Mouse (Mus musculus) hindbrain, embryonic 12.5 days (tissue): ENCODE data around the gene Sergef. TPM values are rescaled to one million over a fixed set of nuclear protein-coding genes. Genes with fewer than 3 reads are reported as not detected.

Experiments used
- ATAC-seq: fragments of 200-750 bp; cut with Nextera tagmentation; 2 replicates; pipeline ENCODE4 v1.8.0; 2017; ENCODE audit warnings: moderate TSS enrichment; ENCODE audit not compliant: low FRiP score
- H3K27ac ChIP-seq: fragments of 300-500 bp; sonication (generic); 2 replicates; pipeline ENCODE4 v1.5.1; 2016; ENCODE audit warnings: mild to moderate bottlenecking
- H3K27me3 ChIP-seq: fragments of 300-500 bp; sonication (generic); 2 replicates; pipeline ENCODE4 v1.6.1; 2016; ENCODE audit warnings: mild to moderate bottlenecking
- H3K36me3 ChIP-seq: fragments of 300-500 bp; sonication (generic); 2 replicates; pipeline ENCODE4 v1.6.1; 2016; ENCODE audit warnings: mild to moderate bottlenecking
- H3K4me1 ChIP-seq: fragments of 300-500 bp; sonication (generic); 2 replicates; pipeline ENCODE4 v1.6.1; 2016
- H3K4me2 ChIP-seq: fragments of 300-500 bp; sonication (generic); replicated peaks from 2 replicates; pipeline ENCODE4 v1.6.1; 2016; ENCODE audit warnings: mild to moderate bottlenecking
- H3K4me3 ChIP-seq: fragments of 300-500 bp; sonication (generic); 2 replicates; pipeline ENCODE4 v1.5.1; 2016; ENCODE audit warnings: mild to moderate bottlenecking
- H3K9ac ChIP-seq: fragments of 300-500 bp; sonication (generic); 2 replicates; pipeline ENCODE4 v1.6.1; 2016; ENCODE audit warnings: mild to moderate bottlenecking, moderate library complexity
- H3K9me3 ChIP-seq: fragments of 300-500 bp; sonication (generic); replicated peaks from 2 replicates; pipeline ENCODE4 v1.6.1; 2016; ENCODE audit warnings: mild to moderate bottlenecking
- WGBS: fragments of 180-500 bp; shearing (Covaris S2); methylation state at CpG from one replicate; pipeline ENCODE4 v1.1.7; 2016; 5-methylcytosine and 5-hydroxymethylcytosine counted together
- polyA plus RNA-seq: library from polyadenylated mRNA; unstranded; fragments of >200 nt; fragmentation: Nextera tagmentation; extraction: Ambion mirVana; gene quantifications from 2 replicates; pipeline ENCODE4 v1.2.1, GENCODE M21; 2016

The Sergef gene
- polyA plus RNA-seq, 1 experiment from 2014 or later = 18.9 TPM

DNA sequence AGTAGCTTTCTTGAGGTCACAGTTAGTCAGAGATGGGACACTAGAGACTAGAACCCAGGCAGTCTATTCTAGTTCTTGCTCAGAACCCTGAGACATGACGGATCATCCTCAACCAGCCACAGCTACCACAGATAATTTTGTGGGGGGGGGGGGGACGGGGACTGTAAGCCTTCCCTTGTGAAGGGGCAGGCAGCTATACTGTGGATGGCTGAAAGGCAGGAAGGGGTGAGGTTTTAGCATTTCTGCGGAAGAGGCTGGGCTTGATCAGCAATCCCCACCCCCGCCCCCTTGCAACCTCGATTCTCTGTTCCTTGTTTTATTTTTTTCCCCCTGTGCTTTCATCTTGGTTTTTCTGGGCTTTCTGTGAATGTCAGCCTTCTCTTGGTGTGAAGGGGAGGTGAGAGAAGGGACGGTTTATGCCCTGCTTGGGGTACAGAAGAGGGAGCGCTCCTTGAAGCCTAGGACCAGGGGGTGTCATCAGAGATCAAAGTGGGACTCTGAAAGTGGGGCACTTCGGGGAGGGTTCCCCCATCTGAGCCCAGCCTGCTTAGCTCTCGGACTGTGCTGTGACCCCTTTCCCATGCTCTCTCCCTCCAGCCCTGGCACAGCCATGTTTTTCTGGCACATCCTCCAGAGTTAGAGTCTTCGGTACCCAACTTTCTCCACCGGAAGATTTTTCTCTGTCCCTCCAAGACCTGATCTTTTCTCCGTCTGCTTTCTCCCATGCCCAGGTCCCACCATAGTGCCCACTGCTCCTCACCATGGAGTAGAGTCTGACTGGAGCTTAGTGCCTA is 245.7 kb downstream of the Sergef start:
- H3K36me3 ChIP-seq = no peaks in the 10 kb centered on the region
- no peak overlapping the region for H3K27ac ChIP-seq
- peaks cover 25% of the 10 kb centered on the region for H3K4me1 ChIP-seq
- H3K4me3 ChIP-seq = no peak overlapping the region
- H3K27me3 ChIP-seq = peaks cover 55% of the 10 kb centered on the region
- no peaks in the 10 kb centered on the region; the same call in 1 of the 2 replicates for H3K9me3 ChIP-seq
- H3K9ac ChIP-seq = no peak overlapping the region
- no peak overlapping the region for H3K4me2 ChIP-seq
- ATAC-seq = no peak
- WGBS = 54% methylated on average over 12 of the region's 12 CpGs

Other genes starting within 250 kb of the Sergef start
- 8.2 and 9.8 TPM in 2 replicates for gene Kcnc1, start 243.3 kb downstream of the Sergef start, polyA plus RNA-seq
- 0.12 and 0.83 TPM in 2 replicates for gene Tph1, start 32.7 kb upstream of the Sergef start, polyA plus RNA-seq
- 27.2 and 28.4 TPM in 2 replicates for gene Saal1, start 70.9 kb upstream of the Sergef start, polyA plus RNA-seq
- gene Saa3, start 75.9 kb upstream of the Sergef start, polyA plus RNA-seq = 0.09 TPM in 1 of 2 replicates, not detected in the other
- gene Saa4, start 92.8 kb upstream of the Sergef start, polyA plus RNA-seq = not detected in 2 replicates
- 0.37 TPM in 1 of 2 replicates, not detected in the other for gene Saa1, start 103.2 kb upstream of the Sergef start, polyA plus RNA-seq
- not detected in 2 replicates for gene Saa2, start 112.0 kb upstream of the Sergef start, polyA plus RNA-seq
- gene Hps5, start 156.3 kb upstream of the Sergef start, polyA plus RNA-seq = 23.7 and 28.9 TPM in 2 replicates
- 47.8 and 50.5 TPM in 2 replicates for gene Gtf2h1, start 156.3 kb upstream of the Sergef start, polyA plus RNA-seq
- gene Ldha, start 201.7 kb upstream of the Sergef start, polyA plus RNA-seq = 855 and 900 TPM in 2 replicates
- 0.36 TPM in 1 of 2 replicates, not detected in the other for gene Ldhc, start 221.4 kb upstream of the Sergef start, polyA plus RNA-seq